Mouse (Mus musculus) liver, postnatal 0 days (tissue): ENCODE results near the gene Pdxk. TPM values are rescaled to one million over a fixed set of nuclear protein-coding genes. Genes with fewer than 3 reads are reported as not detected.

Experiments used
- ATAC-seq: fragments of 200-750 bp; cut with Nextera tagmentation; 2 replicates; pipeline ENCODE4 v1.8.0; 2017; ENCODE audit warnings: mild to moderate bottlenecking, moderate library complexity
- DNase-seq: peaks from one replicate; pipeline ENCODE4 v3.0.0-alpha.2; 2016
- H3K27ac ChIP-seq: fragments of 300-500 bp; sonication (generic); 2 replicates; pipeline ENCODE4 v1.5.1; 2014; ENCODE audit warnings: antibody characterized with exemption, moderate library complexity, mild to moderate bottlenecking, low read depth
- H3K27me3 ChIP-seq: fragments of 300-500 bp; sonication (generic); 2 replicates; pipeline ENCODE4 v1.6.1; 2014; ENCODE audit warnings: low read length, control low read depth, mixed read lengths; ENCODE audit not compliant: insufficient read depth
- H3K36me3 ChIP-seq: fragments of 300-500 bp; sonication (generic); replicated peaks from 2 replicates; pipeline ENCODE4 v1.6.1; 2014; ENCODE audit warnings: mild to moderate bottlenecking, control low read depth, low read length, moderate library complexity, mixed read lengths; ENCODE audit not compliant: insufficient read depth
- H3K4me1 ChIP-seq: fragments of 300-500 bp; sonication (generic); 2 replicates; pipeline ENCODE4 v1.6.1; 2014; ENCODE audit warnings: antibody characterized with exemption, mild to moderate bottlenecking, control low read depth; ENCODE audit not compliant: insufficient read depth
- H3K4me2 ChIP-seq: fragments of 300-500 bp; sonication (generic); 2 replicates; pipeline ENCODE4 v1.6.1; 2014; ENCODE audit warnings: low read depth, mild to moderate bottlenecking, low read length, moderate library complexity, mixed read lengths
- H3K4me3 ChIP-seq: fragments of 300-500 bp; sonication (generic); 2 replicates; pipeline ENCODE4 v1.5.1; 2014; ENCODE audit warnings: low read depth, low read length
- H3K9ac ChIP-seq: fragments of 300-500 bp; sonication (generic); replicated peaks from 2 replicates; pipeline ENCODE4 v1.6.1; 2014; ENCODE audit warnings: mild to moderate bottlenecking, moderate library complexity
- H3K9me3 ChIP-seq: fragments of 300-500 bp; sonication (generic); 2 replicates; pipeline ENCODE4 v1.6.1; 2016; ENCODE audit warnings: mild to moderate bottlenecking, control low read depth, low read length, mixed read lengths
- CTCF ChIP-seq: sonication (generic); IDR thresholded peaks from 2 replicates; pipeline ENCODE4 v1.5.1; 2016; ENCODE audit warnings: antibody characterized with exemption, low read depth
- EP300 ChIP-seq: IDR thresholded peaks from 2 replicates; pipeline ENCODE4 v1.6.1; 2016; ENCODE audit warnings: antibody characterized with exemption, low read depth, mild to moderate bottlenecking
- WGBS: fragments of 180-500 bp; shearing (Covaris S2); extraction: QIAGEN DNeasy Blood & Tissue Kit; methylation state at CpG from one replicate; pipeline ENCODE4 v1.1.7; 2014; ENCODE audit not compliant: insufficient replicate concordance; 5-methylcytosine and 5-hydroxymethylcytosine counted together
- polyA plus RNA-seq: library from polyadenylated mRNA; unstranded; fragments of >200 nt; fragmentation: Nextera tagmentation; extraction: Ambion mirVana; gene quantifications from 2 replicates; pipeline ENCODE4 v1.2.1, GENCODE M21; 2015

Gene Pdxk
- polyA plus RNA-seq, 1 experiment from 2014 or later = 11.0 TPM

DNA sequence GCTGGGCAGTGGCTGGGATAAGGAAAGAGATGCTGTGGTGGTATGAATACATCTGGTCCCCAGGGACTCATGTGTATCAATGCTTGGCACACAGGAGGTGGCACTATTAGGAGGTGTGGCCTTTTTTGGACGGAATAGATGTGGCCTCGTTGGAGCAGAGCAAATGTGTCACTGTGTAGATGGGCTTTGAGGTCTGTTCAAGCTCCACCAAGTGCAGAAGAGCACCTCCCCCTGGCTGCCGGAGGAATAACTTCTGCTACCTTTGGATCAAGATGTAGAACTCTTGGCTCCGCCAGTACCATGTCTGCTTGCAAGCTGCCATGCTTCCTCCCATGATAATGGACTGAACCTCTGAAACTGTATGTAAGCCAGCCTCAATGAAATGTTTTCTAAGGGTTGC, 3.0 kb downstream of the Pdxk start:
- peak; percentile 48 for TF ChIP-seq CTCF
- TF ChIP-seq EP300 = no peak
- Histone ChIP-seq H3K4me1 (peaks cover 49% of the 10 kb centered on the region), H3K27me3 (no peaks in the 10 kb centered on the region), H3K27ac (no peak overlapping the region), H3K9me3 (no peaks in the 10 kb centered on the region), H3K4me3 (no peak overlapping the region), H3K4me2 (no peak overlapping the region), H3K9ac (no peak overlapping the region), H3K36me3 (no peaks in the 10 kb centered on the region)
- ATAC-seq (no peak), DNase-seq (no peak)
- 60% methylated on average over 4 of the region's 4 CpGs for WGBS

- TF ChIP-seq CTCF (no peak), EP300 (no peak)
- DNase-seq (no peak), ATAC-seq (no peak)
- H3K9me3 ChIP-seq = no peaks in the 10 kb centered on the region
- H3K4me2 ChIP-seq = no peak overlapping the region
- peaks cover 49% of the 10 kb centered on the region for H3K4me1 ChIP-seq
- no peak overlapping the region for H3K27ac ChIP-seq
- WGBS = 49% methylated on average over 4 of the region's 5 CpGs
- H3K36me3 ChIP-seq = no peaks in the 10 kb centered on the region
- no peak overlapping the region for H3K4me3 ChIP-seq
- no peaks in the 10 kb centered on the region for H3K27me3 ChIP-seq
- no peak overlapping the region for H3K9ac ChIP-seq
These were observed 4.3 kb downstream of the Pdxk start for GRCm38 (mm10) chr10:78460463-78460862.

DNA sequence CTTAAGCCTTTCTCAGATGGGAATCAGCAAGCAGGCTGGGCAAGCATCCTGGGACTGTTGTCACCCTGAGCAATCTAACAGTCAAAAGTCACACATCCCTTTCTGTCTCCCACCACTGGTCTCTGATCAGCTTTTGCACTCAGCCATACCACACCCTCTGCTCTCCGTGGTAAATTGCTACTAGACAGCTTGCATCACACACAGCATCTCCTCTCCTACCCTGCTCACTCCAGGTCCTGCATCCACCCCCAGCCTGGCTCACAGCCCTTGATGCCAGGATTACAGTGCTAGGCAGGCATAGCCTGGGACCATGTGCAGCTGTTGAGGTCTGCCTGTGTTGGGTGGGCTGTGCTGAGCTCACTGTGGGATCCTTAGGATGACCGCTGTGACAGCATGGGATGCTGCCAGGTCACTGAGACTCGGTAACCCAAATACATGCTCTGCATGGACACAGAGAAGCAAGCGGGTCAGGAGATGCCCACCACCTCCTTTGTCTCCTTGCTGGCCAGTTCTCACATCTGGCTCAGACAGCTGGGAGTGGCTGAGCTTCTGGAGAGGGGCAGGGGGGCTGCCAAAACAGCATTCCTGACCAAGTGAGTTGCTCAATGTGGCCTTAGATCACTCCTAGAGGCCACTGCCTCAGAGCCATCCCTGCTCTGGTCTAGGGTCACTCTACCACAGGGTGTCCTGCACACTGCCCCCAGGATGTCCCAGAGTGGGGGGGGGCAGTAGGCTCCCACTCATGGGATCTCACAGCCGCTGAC, 6.2 kb downstream of the Pdxk start:
- no peak overlapping the region for H3K4me2 ChIP-seq
- WGBS = 69% methylated on average over 5 of the region's 5 CpGs
- peak; percentile 27 for ATAC-seq
- peaks cover 37% of the 10 kb centered on the region for H3K4me1 ChIP-seq
- H3K27ac ChIP-seq = peak overlapping the region; percentile 69; the same call in 1 of the 2 replicates
- no peak overlapping the region for H3K4me3 ChIP-seq
- TF ChIP-seq CTCF = no peak
- TF ChIP-seq EP300 = no peak
- H3K36me3 ChIP-seq = no peaks in the 10 kb centered on the region
- 0 out of 2 replicates have a peak overlapping the region, but pooled peaks have one; percentile 26 for H3K9ac ChIP-seq
- H3K9me3 ChIP-seq = no peaks in the 10 kb centered on the region
- no peak for DNase-seq
- H3K27me3 ChIP-seq = no peaks in the 10 kb centered on the region

DNA sequence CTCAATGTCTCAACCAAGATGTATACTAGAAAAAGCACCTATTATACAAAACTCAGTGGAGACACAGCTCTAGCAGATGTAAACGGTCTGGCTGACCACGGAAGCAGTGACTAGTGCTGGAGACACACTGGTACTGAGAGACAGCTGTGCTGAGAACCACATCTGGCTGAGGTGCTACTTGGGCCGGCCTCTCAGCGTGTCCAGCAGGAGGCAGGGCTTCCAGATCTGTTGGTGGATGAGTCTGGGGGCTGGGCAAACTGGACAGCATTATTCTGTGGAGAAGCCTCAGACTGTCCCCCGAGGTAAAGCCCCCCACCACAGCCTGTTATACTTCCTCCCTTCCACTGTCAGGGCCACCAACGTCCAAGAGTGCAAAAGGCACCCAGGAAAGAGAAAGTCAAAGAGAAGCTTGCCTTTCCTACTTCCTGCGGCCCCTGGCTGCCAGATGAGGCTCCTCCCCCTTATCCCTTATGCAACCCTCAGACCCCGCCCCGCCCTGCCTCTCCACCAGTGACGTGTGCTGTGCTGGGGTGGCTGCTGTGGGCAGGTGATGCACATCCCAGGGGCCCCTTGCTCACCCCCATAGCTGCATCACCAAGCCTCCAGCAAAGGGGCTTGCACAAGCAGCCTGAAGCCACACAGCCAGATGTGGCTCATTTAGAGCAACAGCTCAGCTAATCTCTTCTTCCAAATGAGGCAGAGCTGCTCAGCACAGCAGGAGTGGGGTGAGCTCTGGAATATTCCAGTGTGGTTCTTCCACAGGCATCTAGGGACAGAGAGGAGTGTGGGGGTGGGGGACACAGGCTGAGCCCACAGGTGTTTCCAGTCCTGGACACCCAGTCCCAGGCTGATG, 7.1 kb downstream of the Pdxk start:
- peak overlapping the region; percentile 69 for H3K27ac ChIP-seq
- H3K4me2 ChIP-seq = peak overlapping the region; percentile 64
- H3K36me3 ChIP-seq = no peaks in the 10 kb centered on the region
- ATAC-seq (peak; percentile 81), DNase-seq (peak; percentile 83)
- H3K9ac ChIP-seq = no peak overlapping the region; the same call in 1 of the 2 replicates
- H3K4me3 ChIP-seq = peak overlapping the region; percentile 27; the same call in 1 of the 2 replicates
- H3K27me3 ChIP-seq = no peaks in the 10 kb centered on the region
- 14% methylated on average over 10 of the region's 10 CpGs for WGBS
- peaks cover 30% of the 10 kb centered on the region for H3K4me1 ChIP-seq
- no peak for TF ChIP-seq EP300
- no peak; the same call in 1 of the 2 replicates for TF ChIP-seq CTCF
- no peaks in the 10 kb centered on the region for H3K9me3 ChIP-seq

GRCm38 (mm10) chr10:78456696-78457095, 8.1 kb downstream of the Pdxk start:
- 92% methylated on average over 13 of the region's 13 CpGs for WGBS

GRCm38 (mm10) chr10:78452641-78453040, 12.1 kb downstream of the Pdxk start:
- no peak for ATAC-seq
- Histone ChIP-seq H3K4me1 (peaks cover 11% of the 10 kb centered on the region), H3K27me3 (no peaks in the 10 kb centered on the region), H3K27ac (no peak overlapping the region), H3K9ac (no peak overlapping the region), H3K4me2 (no peak overlapping the region), H3K9me3 (no peaks in the 10 kb centered on the region), H3K36me3 (peaks cover 17% of the 10 kb centered on the region), H3K4me3 (no peak overlapping the region)
- DNase-seq = no peak
- no peak for TF ChIP-seq CTCF
- TF ChIP-seq EP300 = no peak
- 70% methylated on average over 4 of the region's 4 CpGs for WGBS

More at GRCm38 (mm10) chr10:78456696-78457095, 8.1 kb downstream of the Pdxk start:
- no peak overlapping the region for H3K4me3 ChIP-seq
- DNase-seq = no peak
- no peak for TF ChIP-seq CTCF
- no peak for TF ChIP-seq EP300
- no peak overlapping the region for H3K27ac ChIP-seq
- ATAC-seq = no peak
- H3K4me2 ChIP-seq = 0 out of 2 replicates have a peak overlapping the region, but pooled peaks have one; percentile 13
- H3K4me1 ChIP-seq = peaks cover 26% of the 10 kb centered on the region
- H3K36me3 ChIP-seq = no peaks in the 10 kb centered on the region
- no peaks in the 10 kb centered on the region for H3K27me3 ChIP-seq
- H3K9me3 ChIP-seq = no peaks in the 10 kb centered on the region
- no peak overlapping the region for H3K9ac ChIP-seq
